Mouse (Mus musculus) hindbrain, embryonic 12.5 days (tissue): ENCODE measurements around the gene Nfxl1. TPM values are rescaled to one million over a fixed set of nuclear protein-coding genes. Genes with fewer than 3 reads are reported as not detected.
"Not testable (repeated sequence)": the region's sequence is repeated elsewhere in the genome, so short reads cannot be mapped to it uniquely, and the experiment has no call there.

Experiments used
- ATAC-seq: fragments of 200-750 bp; cut with Nextera tagmentation; 2 replicates; pipeline ENCODE4 v1.8.0; 2017; ENCODE audit warnings: moderate TSS enrichment; ENCODE audit not compliant: low FRiP score
- H3K27ac ChIP-seq: fragments of 300-500 bp; sonication (generic); 2 replicates; pipeline ENCODE4 v1.5.1; 2016; ENCODE audit warnings: mild to moderate bottlenecking
- H3K27me3 ChIP-seq: fragments of 300-500 bp; sonication (generic); 2 replicates; pipeline ENCODE4 v1.6.1; 2016; ENCODE audit warnings: mild to moderate bottlenecking
- H3K36me3 ChIP-seq: fragments of 300-500 bp; sonication (generic); 2 replicates; pipeline ENCODE4 v1.6.1; 2016; ENCODE audit warnings: mild to moderate bottlenecking
- H3K4me1 ChIP-seq: fragments of 300-500 bp; sonication (generic); 2 replicates; pipeline ENCODE4 v1.6.1; 2016
- H3K4me2 ChIP-seq: fragments of 300-500 bp; sonication (generic); replicated peaks from 2 replicates; pipeline ENCODE4 v1.6.1; 2016; ENCODE audit warnings: mild to moderate bottlenecking
- H3K4me3 ChIP-seq: fragments of 300-500 bp; sonication (generic); 2 replicates; pipeline ENCODE4 v1.5.1; 2016; ENCODE audit warnings: mild to moderate bottlenecking
- H3K9ac ChIP-seq: fragments of 300-500 bp; sonication (generic); 2 replicates; pipeline ENCODE4 v1.6.1; 2016; ENCODE audit warnings: mild to moderate bottlenecking, moderate library complexity
- H3K9me3 ChIP-seq: fragments of 300-500 bp; sonication (generic); replicated peaks from 2 replicates; pipeline ENCODE4 v1.6.1; 2016; ENCODE audit warnings: mild to moderate bottlenecking
- WGBS: fragments of 180-500 bp; shearing (Covaris S2); methylation state at CpG from one replicate; pipeline ENCODE4 v1.1.7; 2016; 5-methylcytosine and 5-hydroxymethylcytosine counted together
- polyA plus RNA-seq: library from polyadenylated mRNA; unstranded; fragments of >200 nt; fragmentation: Nextera tagmentation; extraction: Ambion mirVana; gene quantifications from 2 replicates; pipeline ENCODE4 v1.2.1, GENCODE M21; 2016

Gene Nfxl1
- polyA plus RNA-seq, result 24.2 and 24.9 TPM in 2 replicates

DNA sequence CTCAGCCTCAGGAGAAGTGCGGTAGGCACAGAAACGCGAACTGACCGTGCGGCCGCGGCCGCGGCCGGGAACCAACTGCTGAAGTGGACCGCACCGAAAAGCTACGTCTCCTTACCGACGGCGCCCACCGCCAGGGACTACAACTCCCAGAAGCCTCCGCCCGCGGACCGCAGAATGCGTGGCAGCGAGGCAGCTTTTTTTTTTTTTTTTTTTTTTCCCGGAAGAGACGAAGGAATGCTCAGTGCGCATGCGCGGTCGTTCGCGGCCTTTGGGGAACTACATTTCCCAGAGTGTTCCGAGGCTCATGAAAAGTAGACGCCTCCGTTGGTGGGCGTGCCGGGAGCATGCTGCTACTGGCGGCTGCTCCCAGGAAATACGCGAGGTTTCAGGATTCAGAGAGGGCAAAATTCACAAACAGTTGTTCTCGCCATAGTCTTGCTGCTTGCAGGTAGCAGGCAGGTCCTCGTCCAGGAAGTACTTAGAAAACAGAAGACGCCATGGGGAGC, at the start of gene Nfxl1:
TSS of gene Nfxl1 (minus strand) at position 141 of the 506 bp plus-strand sequence.
- peak within 1 kb of the TSS; percentile 82 for H3K27ac ChIP-seq
- H3K4me3 ChIP-seq, result peak within 1 kb of the TSS; percentile 69
- no peaks in the 10 kb centered on the region for H3K27me3 ChIP-seq
- 0% methylated on average over 42 of the region's 42 CpGs for WGBS
- no peaks in the 10 kb centered on the region for H3K9me3 ChIP-seq
- H3K4me2 ChIP-seq, result peak within 1 kb of the TSS; percentile 73
- H3K36me3 ChIP-seq, result peaks cover 5% of the 10 kb centered on the region; the same call in 1 of the 2 replicates
- H3K4me1 ChIP-seq, result 0 out of 2 replicates have a peak, but pooled peaks cover 5% of the 10 kb centered on the region
- peak; percentile 97 for ATAC-seq
- H3K9ac ChIP-seq, result peak within 1 kb of the TSS; percentile 85

DNA sequence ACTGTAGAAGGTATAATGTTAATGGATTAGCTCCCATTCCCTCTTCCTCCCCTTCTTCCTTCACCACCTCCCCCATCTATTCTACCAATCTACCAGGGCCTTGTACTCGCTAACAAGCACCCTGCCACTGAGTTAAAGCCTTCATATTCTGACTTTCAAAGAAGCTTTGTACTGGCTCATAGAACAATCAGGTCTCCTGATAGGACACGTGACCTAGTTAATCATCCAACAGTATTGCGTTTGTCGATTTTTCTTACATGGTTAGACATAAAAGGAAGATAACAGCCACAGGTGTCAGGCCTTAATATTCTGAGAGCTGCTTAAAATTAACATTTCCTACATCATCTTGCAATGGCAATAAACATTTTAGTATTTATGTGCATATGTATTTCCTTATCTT, 43.7 kb upstream of the Nfxl1 start:
- H3K4me3 ChIP-seq, result no peak overlapping the region
- H3K4me1 ChIP-seq, result no peaks in the 10 kb centered on the region
- no peak overlapping the region for H3K27ac ChIP-seq
- no peak overlapping the region for H3K9ac ChIP-seq
- WGBS, result 95% methylated on average over 4 of the region's 4 CpGs
- H3K4me2 ChIP-seq, result no peak overlapping the region
- no peaks in the 10 kb centered on the region for H3K36me3 ChIP-seq
- no peaks in the 10 kb centered on the region for H3K27me3 ChIP-seq
- ATAC-seq, result no peak
- H3K9me3 ChIP-seq, result no peaks in the 10 kb centered on the region

DNA sequence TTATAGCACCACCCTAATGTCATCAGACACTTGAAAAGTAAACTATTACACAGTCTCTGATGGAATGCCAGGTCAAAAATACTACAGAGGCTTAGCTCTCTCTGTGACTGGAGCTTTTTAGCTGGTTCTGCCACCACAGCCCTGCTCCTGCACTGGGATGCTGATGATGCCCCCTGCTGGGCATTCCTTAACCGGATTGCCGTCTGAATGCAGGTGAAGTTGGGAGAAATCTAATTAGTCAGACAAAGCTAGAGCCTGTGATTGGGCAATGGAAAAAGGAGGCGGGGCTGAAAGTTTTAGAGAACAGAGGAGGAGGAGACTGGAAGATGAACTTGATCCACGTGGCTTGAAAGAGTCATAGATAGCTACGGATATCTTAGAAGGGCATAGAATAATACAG, 41.5 kb upstream of the Nfxl1 start:
- no peaks in the 10 kb centered on the region for H3K4me1 ChIP-seq
- ATAC-seq, result no peak
- no peaks in the 10 kb centered on the region for H3K27me3 ChIP-seq
- H3K4me3 ChIP-seq, result no peak overlapping the region
- H3K27ac ChIP-seq, result no peak overlapping the region
- H3K36me3 ChIP-seq, result no peaks in the 10 kb centered on the region
- 11% methylated on average over 5 of the region's 5 CpGs for WGBS
- H3K9me3 ChIP-seq, result no peaks in the 10 kb centered on the region
- no peak overlapping the region for H3K9ac ChIP-seq
- H3K4me2 ChIP-seq, result no peak overlapping the region

DNA sequence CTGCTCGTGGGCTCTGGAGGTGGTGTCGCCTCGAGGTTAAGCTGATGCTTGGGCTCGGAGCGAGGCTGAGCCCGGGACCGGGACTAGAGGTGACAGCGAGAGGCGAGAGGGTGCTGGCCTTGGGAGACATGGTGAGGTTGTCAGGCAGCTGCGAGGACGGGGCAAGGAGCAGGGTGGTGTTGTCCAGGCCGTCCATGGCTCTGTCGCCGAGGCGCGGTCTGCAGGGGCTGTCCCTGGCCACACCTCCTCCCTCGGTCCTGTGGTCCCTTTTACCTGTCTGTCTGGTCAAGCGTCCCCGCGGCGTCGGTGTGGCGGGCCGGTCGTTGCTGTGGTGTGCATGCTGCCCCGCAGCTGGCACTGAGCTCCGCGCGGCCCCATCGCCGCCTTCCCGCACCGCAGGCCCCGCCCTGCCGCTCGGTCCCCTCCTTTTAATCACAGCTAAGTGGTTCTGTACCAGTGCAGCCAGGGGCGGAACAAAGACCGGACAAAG, 27.8 kb upstream of the Nfxl1 start, which contains the start of gene Gm5868:
TSS of gene Gm5868 (minus strand) at position 360 of the 490 bp plus-strand sequence.
- Histone ChIP-seq H3K9me3 (no peaks in the 10 kb centered on the region), H3K4me3 (peak within 1 kb of the TSS; percentile 40), H3K4me1 (no peaks in the 10 kb centered on the region), H3K27me3 (peaks cover 9% of the 10 kb centered on the region), H3K36me3 (no peaks in the 10 kb centered on the region), H3K4me2 (peak within 1 kb of the TSS; percentile 66), H3K27ac (no peak within 1 kb of the TSS), H3K9ac (peak within 1 kb of the TSS; percentile 45)
- WGBS, result 4% methylated on average over 38 of the region's 38 CpGs
- ATAC-seq, result peak; percentile 89

DNA sequence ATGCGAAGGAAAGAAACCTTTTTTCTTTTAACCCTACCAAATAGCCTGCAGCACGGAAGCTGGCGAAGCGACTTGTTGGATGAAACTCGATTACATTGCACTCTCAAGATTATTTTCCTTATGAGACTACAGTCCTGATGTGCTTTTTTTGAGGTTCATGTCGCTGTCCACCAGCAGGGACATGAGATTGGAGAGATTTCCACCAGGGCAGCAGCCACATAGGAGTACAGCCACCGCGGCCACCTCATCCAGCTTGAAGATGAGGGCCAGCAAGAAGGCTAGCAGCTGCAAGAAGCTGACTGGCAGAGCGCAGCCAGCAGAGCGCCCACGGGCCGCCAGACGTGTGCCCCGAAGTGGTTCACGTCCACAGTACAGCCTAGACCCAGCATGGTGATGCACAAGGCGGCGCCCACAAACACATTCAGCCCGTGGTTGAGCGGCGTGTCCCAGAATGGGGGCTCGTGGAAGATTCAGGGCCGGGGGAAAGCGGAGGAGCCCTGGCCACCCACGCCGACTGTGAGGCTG, 27.2 kb upstream of the Nfxl1 start:
- Histone ChIP-seq H3K27me3 (peaks cover 11% of the 10 kb centered on the region), H3K9ac (peak overlapping the region; percentile 45), H3K4me2 (peak overlapping the region; percentile 66), H3K4me3 (peak overlapping the region; percentile 40)
- peak; percentile 65 for ATAC-seq
- WGBS, result 48% methylated on average over 25 of the region's 25 CpGs
- H3K4me1 ChIP-seq, H3K36me3 ChIP-seq, H3K9me3 ChIP-seq, H3K27ac ChIP-seq: not testable (repeated sequence)

DNA sequence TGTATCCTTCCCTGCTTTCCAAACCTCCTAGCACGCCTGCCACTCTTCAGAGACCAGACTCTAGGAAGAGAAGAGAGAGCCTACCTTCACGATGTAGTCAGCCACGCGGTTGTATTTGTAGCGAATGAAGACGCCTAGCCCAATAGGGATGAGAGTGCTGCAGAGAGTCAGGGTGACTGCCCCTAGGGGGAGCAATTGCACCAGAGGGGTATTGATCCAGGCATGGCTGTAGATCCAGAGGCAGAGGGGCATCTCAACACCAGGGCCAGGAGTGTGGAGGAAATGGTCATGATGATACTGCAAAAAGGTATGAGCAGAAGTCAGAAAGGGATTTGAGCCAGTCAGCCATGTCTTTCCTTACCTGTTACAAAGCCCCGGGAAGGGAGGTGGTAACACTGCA, 26.6 kb upstream of the Nfxl1 start:
- H3K9ac ChIP-seq, H3K36me3 ChIP-seq: not testable (repeated sequence)

DNA sequence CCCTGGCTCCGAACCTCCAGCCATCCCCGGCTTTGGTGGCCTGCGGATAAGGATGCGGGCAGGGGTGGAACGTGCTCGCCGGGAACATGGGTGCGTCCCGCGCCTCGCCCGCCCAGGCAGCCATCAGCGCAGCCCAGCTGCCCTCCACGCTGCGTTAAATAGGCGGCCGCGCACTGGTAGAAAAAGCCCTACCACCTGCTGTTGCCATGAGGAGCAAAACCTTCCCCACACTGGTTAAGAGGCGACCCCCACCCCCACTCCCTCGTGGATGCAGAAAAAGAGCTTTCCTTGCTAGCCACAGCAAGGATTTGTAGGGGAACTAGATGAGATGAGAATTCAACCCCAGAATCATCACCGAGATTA, 21.5 kb upstream of the Nfxl1 start, which contains the start of gene Zar1:
TSS of gene Zar1 (minus strand) at position 285 of the 363 bp plus-strand sequence.
- Histone ChIP-seq H3K27me3 (peaks cover 20% of the 10 kb centered on the region), H3K4me3 (peak within 1 kb of the TSS; percentile 46), H3K4me2 (peak within 1 kb of the TSS; percentile 80), H3K9ac (peak within 1 kb of the TSS; percentile 56)
- H3K9me3 ChIP-seq, H3K4me1 ChIP-seq, H3K36me3 ChIP-seq, H3K27ac ChIP-seq: not testable (repeated sequence)
- ATAC-seq, result peak; percentile 75
- WGBS, result 8% methylated on average over 17 of the region's 21 CpGs

More for the DNA sequence above, 26.6 kb upstream of the Nfxl1 start:
- H3K27ac ChIP-seq, ATAC-seq, H3K4me1 ChIP-seq, H3K4me2 ChIP-seq, H3K4me3 ChIP-seq, H3K9me3 ChIP-seq: not testable (repeated sequence)
- peaks cover 17% of the 10 kb centered on the region for H3K27me3 ChIP-seq
- WGBS, result 56% methylated on average over 7 of the region's 7 CpGs

DNA sequence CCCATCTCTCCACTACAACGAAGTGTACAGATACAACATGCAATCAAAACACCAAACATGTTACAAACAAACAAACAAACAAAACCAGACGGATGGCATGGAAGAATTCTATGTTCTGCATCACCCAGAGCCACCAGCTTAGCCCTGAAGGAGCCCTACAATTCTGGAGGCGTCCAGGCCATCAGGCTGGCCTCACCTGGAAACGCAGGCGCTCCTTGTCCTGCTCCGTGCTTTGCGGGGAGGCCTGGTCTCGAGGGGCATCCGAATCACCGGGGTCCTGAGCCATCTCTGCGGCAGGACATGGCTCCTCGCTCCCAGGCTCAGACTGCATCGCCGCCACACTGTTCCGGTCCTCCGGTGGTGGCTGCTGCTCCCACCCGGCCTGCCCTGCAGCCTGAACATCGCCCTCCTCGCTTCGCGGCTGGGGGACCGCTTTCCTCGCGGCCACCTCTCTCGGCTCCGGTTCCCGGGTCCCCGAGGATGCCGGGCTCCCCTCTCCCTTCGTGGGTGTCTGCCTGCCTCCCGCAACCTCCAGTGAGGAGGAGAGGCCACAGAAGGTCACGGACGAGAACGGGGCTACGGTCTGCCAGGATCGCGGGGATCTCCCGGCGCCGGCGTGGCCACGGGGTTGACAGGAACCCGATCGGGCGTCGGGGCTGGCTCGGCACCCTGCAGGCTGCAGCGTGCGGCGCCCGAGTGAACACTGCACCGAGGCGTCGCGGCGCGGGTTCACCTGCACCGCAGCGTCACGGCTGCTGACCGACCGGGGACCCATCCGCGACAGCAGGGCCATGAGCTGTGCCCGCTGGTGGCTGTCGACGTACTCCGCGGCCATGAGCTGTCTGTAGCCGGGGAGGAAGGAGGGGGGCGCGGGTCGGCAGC, 20.8 kb upstream of the Nfxl1 start:
- ATAC-seq, result peak; percentile 81
- WGBS, result 4% methylated on average over 53 of the region's 73 CpGs
- not testable (repeated sequence) for H3K36me3 ChIP-seq, H3K27ac ChIP-seq, H3K4me1 ChIP-seq, H3K9me3 ChIP-seq
- H3K4me2 ChIP-seq, result peak overlapping the region; percentile 80
- H3K27me3 ChIP-seq, result peaks cover 20% of the 10 kb centered on the region
- peak overlapping the region; percentile 56 for H3K9ac ChIP-seq
- peak overlapping the region; percentile 46 for H3K4me3 ChIP-seq

DNA sequence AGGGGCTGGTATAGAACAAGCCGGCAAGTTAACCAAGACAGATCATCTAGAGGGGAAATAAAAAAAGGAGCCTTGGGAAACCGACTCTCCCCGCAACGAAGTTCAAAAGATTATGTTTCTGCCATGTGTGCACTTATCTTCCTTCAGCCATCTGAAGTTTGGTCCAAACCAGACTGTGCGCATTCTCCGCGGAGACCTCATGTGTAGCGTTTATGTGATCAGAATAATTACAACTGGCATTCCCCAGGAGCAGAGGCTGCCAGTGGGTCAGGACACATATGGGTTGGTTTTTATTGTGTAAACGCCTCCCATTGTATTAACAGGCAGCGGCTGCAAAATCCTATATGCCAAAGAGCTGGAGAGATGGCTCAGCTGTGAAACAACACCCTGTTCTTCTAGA, 20.1 kb upstream of the Nfxl1 start:
- not testable (repeated sequence) for H3K27ac ChIP-seq, H3K4me3 ChIP-seq, H3K9ac ChIP-seq, H3K4me1 ChIP-seq, H3K9me3 ChIP-seq, H3K36me3 ChIP-seq
- ATAC-seq, result peak; percentile 39; the same call in 1 of the 2 replicates
- WGBS, result 31% methylated on average over 10 of the region's 10 CpGs
- Histone ChIP-seq H3K4me2 (peak overlapping the region; percentile 80), H3K27me3 (peaks cover 20% of the 10 kb centered on the region)

DNA sequence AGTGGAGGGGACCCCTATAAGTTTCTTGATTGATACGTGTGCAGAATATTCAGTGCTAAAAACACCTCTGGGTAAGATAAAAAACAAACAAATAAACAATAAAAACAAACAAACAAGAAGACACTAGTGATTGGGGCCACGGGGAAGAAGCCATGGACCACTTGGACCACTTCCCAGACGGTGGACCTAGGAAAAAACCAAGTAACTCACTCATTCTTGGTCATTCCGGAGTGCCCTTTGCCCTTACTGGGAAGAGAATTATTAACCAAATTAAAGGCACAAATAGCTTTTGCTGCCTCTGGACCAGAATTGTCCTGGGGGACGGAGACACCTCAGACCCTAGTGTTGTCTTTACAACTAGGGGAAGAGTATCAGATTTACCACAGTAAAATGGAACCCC, 6.1 kb upstream of the Nfxl1 start:
- ATAC-seq, result no peak
- no peak overlapping the region for H3K4me2 ChIP-seq
- no peak overlapping the region for H3K27ac ChIP-seq
- no peaks in the 10 kb centered on the region for H3K27me3 ChIP-seq
- 85% methylated on average over 5 of the region's 5 CpGs for WGBS
- H3K36me3 ChIP-seq, result no peaks in the 10 kb centered on the region
- H3K9ac ChIP-seq, result no peak overlapping the region
- H3K4me1 ChIP-seq, result no peaks in the 10 kb centered on the region
- H3K9me3 ChIP-seq, result peaks cover 6% of the 10 kb centered on the region
- no peak overlapping the region for H3K4me3 ChIP-seq

DNA sequence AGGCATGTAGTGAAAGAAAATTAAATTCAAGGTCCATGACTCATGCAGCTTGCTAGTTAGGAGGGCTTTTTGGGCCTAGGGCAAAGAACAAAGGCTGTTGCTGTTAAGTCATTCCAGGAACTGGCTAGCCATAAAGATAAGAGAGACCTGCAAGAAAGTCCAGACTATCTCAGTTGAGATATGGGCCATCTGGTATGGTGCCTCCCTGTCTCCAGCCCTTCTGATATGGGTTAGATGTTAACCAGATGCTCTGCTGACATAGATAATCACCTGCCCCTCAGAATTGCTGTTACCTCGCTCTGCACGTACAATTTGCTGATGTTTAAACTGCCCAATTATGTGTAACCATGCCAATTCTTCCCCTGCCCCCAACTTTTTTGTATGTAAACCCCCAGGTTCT, 3.7 kb upstream of the Nfxl1 start:
- H3K4me1 ChIP-seq, ATAC-seq, H3K4me2 ChIP-seq, H3K9me3 ChIP-seq, H3K36me3 ChIP-seq, H3K9ac ChIP-seq, H3K27ac ChIP-seq, H3K27me3 ChIP-seq, H3K4me3 ChIP-seq: not testable (repeated sequence)
- 91% methylated on average over 2 of the region's 2 CpGs for WGBS

DNA sequence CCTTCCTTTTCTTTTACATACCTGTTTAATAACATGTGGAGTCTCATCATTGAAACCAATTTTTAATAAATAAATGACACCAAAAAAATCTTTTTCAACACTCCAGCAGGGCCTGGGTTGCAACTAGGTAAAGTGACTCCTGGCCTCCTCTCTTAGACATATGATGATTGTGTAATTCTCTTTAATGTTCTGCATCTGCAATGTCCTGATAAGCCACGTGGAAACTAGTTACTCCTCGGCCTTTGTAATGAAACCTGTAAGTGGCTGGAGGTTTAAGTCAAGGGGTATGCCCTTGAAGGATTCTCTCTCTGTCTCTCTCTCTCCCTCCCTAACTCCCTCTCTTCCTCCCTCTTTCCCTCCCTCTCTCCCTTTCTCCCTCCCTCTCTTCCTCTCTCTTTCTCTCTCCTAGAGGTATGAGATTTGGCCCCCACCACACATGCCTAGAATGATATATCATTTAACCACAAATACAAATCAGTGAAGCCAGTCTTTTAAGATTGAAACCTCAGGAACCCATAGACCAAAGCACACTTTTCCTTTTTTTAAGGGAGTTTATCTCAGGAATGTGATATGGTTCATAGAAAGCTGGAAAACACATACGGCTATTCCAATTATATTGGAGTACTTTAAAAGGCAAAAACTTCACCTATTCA, 1.6 kb upstream of the Nfxl1 start:
- Histone ChIP-seq H3K4me2 (no peak overlapping the region), H3K9ac (no peak overlapping the region), H3K27me3 (no peaks in the 10 kb centered on the region), H3K4me3 (no peak overlapping the region), H3K27ac (no peak overlapping the region), H3K36me3 (no peaks in the 10 kb centered on the region), H3K9me3 (no peaks in the 10 kb centered on the region), H3K4me1 (0 out of 2 replicates have a peak, but pooled peaks cover 5% of the 10 kb centered on the region)
- no peak for ATAC-seq
- WGBS, result 83% methylated on average over 3 of the region's 3 CpGs
